Mouse (Mus musculus) liver, adult 2 months (tissue): ENCODE measurements around the gene Aadat.

Source experiments
- CTCF ChIP-seq: fragments of 200-500 bp; IDR thresholded peaks from 2 replicates; pipeline ENCODE4 v1.5.1; 2011; ENCODE audit warnings: low read depth, low read length, control low read depth
- POLR2A ChIP-seq: fragments of 200-500 bp; IDR thresholded peaks from 2 replicates; pipeline ENCODE4 v1.6.1; 2011; ENCODE audit warnings: low read length, control low read depth; ENCODE audit not compliant: insufficient read depth; ENCODE audit errors: extremely low read depth

GRCm38 (mm10) chr8:60566783-60567182 lies 61.1 kb downstream of the Aadat start:
- TF ChIP-seq CTCF (no peak), POLR2A (no peak)
